Mouse (Mus musculus): ENCODE measurements around the gene Serpina3b. TPM values are rescaled to one million over a fixed set of nuclear protein-coding genes. Genes with fewer than 3 reads are reported as not detected.
"Not testable (repeated sequence)": the region's sequence is repeated elsewhere in the genome, so short reads cannot be mapped to it uniquely, and the experiment has no call there.

Gene Serpina3b
- total RNA-seq (2022), result not detected

- DNase-seq (ENCODE audit: low spot score in 2 of 2), result no peak
These were observed at the start of gene Serpina3b for GRCm38 (mm10) chr12:104127696-104128095. Gene Serpina3b, plus strand, starts transcription at chr12:104127996.

- no peak for DNase-seq (ENCODE audit: low spot score in 2 of 2)
These were observed 37.7 kb upstream of the Serpina3b start for GRCm38 (mm10) chr12:104090119-104090518.

GRCm38 (mm10) chr12:104091303-104091702 lies 36.5 kb upstream of the Serpina3b start:
- no peak for DNase-seq (ENCODE audit: low spot score in 2 of 2)

- DNase-seq (ENCODE audit: low spot score in 2 of 2), result no peak
These were observed 27.0 kb upstream of the Serpina3b start, which contains the start of gene Serpina5 for GRCm38 (mm10) chr12:104100768-104101167. Gene Serpina5, plus strand, starts transcription at chr12:104101113.

GRCm38 (mm10) chr12:104105847-104106246 lies 21.9 kb upstream of the Serpina3b start:
- DNase-seq (ENCODE audit: low spot score in 2 of 2), result no peak

- DNase-seq (ENCODE audit: low spot score in 2 of 2), result no peak
These were observed 20.9 kb upstream of the Serpina3b start for GRCm38 (mm10) chr12:104106919-104107318.

- DNase-seq (ENCODE audit: low spot score in 2 of 2), result no peak
These were observed 19.3 kb upstream of the Serpina3b start for GRCm38 (mm10) chr12:104108507-104108906.

GRCm38 (mm10) chr12:104112333-104112732 lies 15.5 kb upstream of the Serpina3b start, which contains the start of gene Serpina3a:
Gene Serpina3a, plus strand, starts transcription at chr12:104112724.
- not testable (repeated sequence) for DNase-seq (ENCODE audit: low spot score in 2 of 2)

GRCm38 (mm10) chr12:104114921-104115579 lies 12.7 kb upstream of the Serpina3b start:
- DNase-seq (ENCODE audit: low spot score in 2 of 2), result no peak

GRCm38 (mm10) chr12:104123097-104123496 lies 4.7 kb upstream of the Serpina3b start:
- DNase-seq (ENCODE audit: low spot score in 2 of 2), result no peak

GRCm38 (mm10) chr12:104123996-104124395 lies 3.8 kb upstream of the Serpina3b start:
- no peak for DNase-seq (ENCODE audit: low spot score in 2 of 2)

- DNase-seq (ENCODE audit: low spot score in 2 of 2), result no peak
These were observed 2.7 kb upstream of the Serpina3b start for GRCm38 (mm10) chr12:104125021-104125560.

GRCm38 (mm10) chr12:104131041-104131440 lies 3.2 kb downstream of the Serpina3b start:
- no peak for DNase-seq (ENCODE audit: low spot score in 2 of 2)

GRCm38 (mm10) chr12:104138216-104138615 lies 10.4 kb downstream of the Serpina3b start:
- no peak for DNase-seq (ENCODE audit: low spot score in 2 of 2)

- no peak for DNase-seq (ENCODE audit: low spot score in 2 of 2)
These were observed 12.8 kb downstream of the Serpina3b start for GRCm38 (mm10) chr12:104140543-104141103.

- no peak for DNase-seq (ENCODE audit: low spot score in 2 of 2)
These were observed 13.7 kb downstream of the Serpina3b start for GRCm38 (mm10) chr12:104141506-104141905.

GRCm38 (mm10) chr12:104142427-104142826 lies 14.6 kb downstream of the Serpina3b start:
- no peak for DNase-seq (ENCODE audit: low spot score in 2 of 2)

- DNase-seq (ENCODE audit: low spot score in 2 of 2), result no peak
These were observed 15.5 kb downstream of the Serpina3b start for GRCm38 (mm10) chr12:104143286-104143685.

GRCm38 (mm10) chr12:104145571-104145970 lies 17.8 kb downstream of the Serpina3b start:
- DNase-seq (ENCODE audit: low spot score in 2 of 2), result no peak

- DNase-seq (ENCODE audit: low spot score in 2 of 2), result no peak
These were observed 24.2 kb downstream of the Serpina3b start for GRCm38 (mm10) chr12:104151989-104152388.

GRCm38 (mm10) chr12:104153041-104153645 lies 25.3 kb downstream of the Serpina3b start:
- no peak for DNase-seq (ENCODE audit: low spot score in 2 of 2)

GRCm38 (mm10) chr12:104153656-104154055 lies 25.9 kb downstream of the Serpina3b start, which contains the start of gene Serpina3c:
Gene Serpina3c, minus strand, starts transcription at chr12:104153870.
- no peak for DNase-seq (ENCODE audit: low spot score in 2 of 2)
